Mouse (Mus musculus) C2C12 (cell line): Measurements from ENCODE around the gene Rps6kb2.

ENCODE experiments used
- CTCF ChIP-seq: IDR thresholded peaks from one replicate; pipeline ENCODE4 v1.5.1; 2011; ENCODE audit not compliant: control insufficient read depth, insufficient read depth, insufficient read length
- MAX ChIP-seq: IDR thresholded peaks from one replicate; pipeline ENCODE4 v1.6.1; 2011; ENCODE audit warnings: mild to moderate bottlenecking, control low read depth
- USF1 ChIP-seq: IDR thresholded peaks from one replicate; pipeline ENCODE4 v1.6.1; 2011; ENCODE audit warnings: low read depth, mild to moderate bottlenecking, control low read depth, moderate library complexity

- TF ChIP-seq CTCF = no peak
- TF ChIP-seq USF1 = no peak
- TF ChIP-seq MAX = no peak
These were observed 33.7 kb downstream of the Rps6kb2 start for GRCm38 (mm10) chr19:4129462-4129861.
